Mouse (Mus musculus) kidney, adult 2 months (tissue): Measurements from ENCODE around the gene BC048562.

Experiments used
- CTCF ChIP-seq: fragments of 200-500 bp; conservative IDR thresholded peaks from 2 replicates; pipeline ENCODE4 v1.5.1; 2011; ENCODE audit warnings: low read depth, mild to moderate bottlenecking, control low read depth, low read length, moderate library complexity, mixed read lengths; ENCODE audit not compliant: insufficient read depth, insufficient read length
- POLR2A ChIP-seq: fragments of 200-500 bp; IDR thresholded peaks from one replicate; pipeline ENCODE4 v1.6.1; 2011; ENCODE audit warnings: low read depth, low read length, control low read depth

- TF ChIP-seq POLR2A, result peak; percentile 5
- no peak for TF ChIP-seq CTCF
Measured at GRCm38 (mm10) chr9:108489702-108490558, 53.6 kb downstream of the BC048562 start.
